Mouse (Mus musculus): Measurements from ENCODE around the gene Pdzph1. TPM values are rescaled to one million over a fixed set of nuclear protein-coding genes. Genes with fewer than 3 reads are reported as not detected.

Pdzph1 gene
- polyA plus RNA-seq, 1 experiment from 2014 or later: not detected

DNA sequence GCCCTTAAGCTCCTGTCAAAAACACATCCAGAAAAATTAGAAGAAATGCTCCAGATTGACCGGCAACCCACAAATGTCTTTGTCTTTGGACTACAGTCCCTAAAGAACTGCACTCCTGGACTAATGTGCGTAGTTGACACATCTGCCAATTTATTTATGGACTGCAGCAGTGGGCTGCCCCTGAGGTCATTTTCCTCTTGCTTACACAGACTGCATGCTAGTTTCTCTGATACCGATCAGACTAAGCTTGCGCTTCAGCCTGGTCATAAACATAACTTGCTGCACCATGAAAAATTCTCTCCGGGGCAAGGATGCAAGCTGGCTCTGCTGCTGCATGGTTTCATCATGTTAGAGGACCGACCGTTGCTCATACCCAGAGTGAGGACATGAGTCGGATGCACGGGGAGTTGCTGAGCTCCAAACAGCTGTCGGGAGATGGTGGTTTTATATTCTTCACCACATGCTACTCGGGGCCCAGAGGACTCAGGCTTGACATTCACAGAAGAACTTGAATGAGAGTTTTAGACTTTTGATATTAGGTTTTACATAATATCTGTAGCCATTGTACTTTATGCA is 67.2 kb downstream of the Pdzph1 start:
- H3K36me3 ChIP-seq (ENCODE audit: insufficient read depth, low read length): no peaks in the 10 kb centered on the region

DNA sequence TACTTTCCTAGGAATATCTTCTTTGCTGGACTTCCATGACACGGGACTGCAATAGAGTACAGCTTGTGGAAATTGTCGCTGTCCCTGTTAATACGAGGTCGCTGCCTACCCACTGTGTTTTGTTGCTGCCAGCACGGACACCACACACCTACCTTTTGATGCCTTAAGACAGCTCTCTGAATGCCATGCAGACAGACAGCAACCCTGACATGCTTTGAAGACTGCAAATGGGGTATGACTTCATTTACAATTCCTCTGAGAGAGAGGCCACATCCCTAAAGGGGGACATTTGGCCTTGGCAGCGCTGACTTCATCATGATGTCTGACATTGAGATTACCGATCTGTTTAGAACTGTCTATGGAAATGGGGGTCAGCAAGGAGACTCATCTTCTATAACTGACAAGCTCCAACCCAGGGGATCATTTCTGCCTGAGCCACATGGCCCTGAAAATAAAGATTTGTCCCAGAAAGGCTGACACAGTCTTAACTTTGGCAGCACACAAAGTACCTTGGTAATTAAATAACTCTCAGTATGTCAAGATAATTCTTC is 67.8 kb downstream of the Pdzph1 start:
- Histone ChIP-seq H3K27ac (no peak overlapping the region), H3K9ac (ENCODE audit: low read depth, low read length) (no peak overlapping the region), H3K4me3 (replicated peaks; ENCODE audit: low read depth, low read length) (no peak overlapping the region), H3K36me3 (ENCODE audit: insufficient read depth, low read length) (no peaks in the 10 kb centered on the region), H3K4me1 (replicated peaks; ENCODE audit: insufficient read depth, low read length) (0 out of 2 replicates have a peak, but pooled peaks cover 6% of the 10 kb centered on the region), H3K9me3 (replicated peaks; ENCODE audit: low read length) (no peaks in the 10 kb centered on the region), H3K4me2 (ENCODE audit: low read length) (no peak overlapping the region), H3K27me3 (ENCODE audit: insufficient read depth, low read length) (no peaks in the 10 kb centered on the region)
- WGBS: 70% methylated on average over 7 of the region's 7 CpGs
- DNase-seq (ENCODE audit: low spot score) (no peak), ATAC-seq (replicated peaks; ENCODE audit: low FRiP score, low read depth) (no peak)
- no peak for TF ChIP-seq CTCF (IDR thresholded peaks at IDR 0.05; ENCODE audit: low read depth)

More for the DNA sequence above, 67.2 kb downstream of the Pdzph1 start:
- Histone ChIP-seq H3K27ac (no peak overlapping the region), H3K4me2 (ENCODE audit: low read length) (no peak overlapping the region), H3K4me1 (replicated peaks; ENCODE audit: insufficient read depth, low read length) (0 out of 2 replicates have a peak, but pooled peaks cover 6% of the 10 kb centered on the region), H3K9ac (ENCODE audit: low read depth, low read length) (no peak overlapping the region), H3K4me3 (replicated peaks; ENCODE audit: low read depth, low read length) (no peak overlapping the region), H3K9me3 (replicated peaks; ENCODE audit: low read length) (no peaks in the 10 kb centered on the region), H3K27me3 (ENCODE audit: insufficient read depth, low read length) (no peaks in the 10 kb centered on the region)
- peak; percentile 49 for DNase-seq (ENCODE audit: low spot score)
- ATAC-seq (replicated peaks; ENCODE audit: low FRiP score, low read depth): no peak
- no peak for TF ChIP-seq CTCF (IDR thresholded peaks at IDR 0.05; ENCODE audit: low read depth)
- 18% methylated on average over 11 of the region's 11 CpGs for WGBS

GRCm38 (mm10) chr17:58922821-58923220 is 68.4 kb downstream of the Pdzph1 start:
- no peaks in the 10 kb centered on the region for H3K27me3 ChIP-seq (ENCODE audit: insufficient read depth, low read length)
- H3K9me3 ChIP-seq (replicated peaks; ENCODE audit: low read length): no peaks in the 10 kb centered on the region
- DNase-seq (ENCODE audit: low spot score): no peak
- H3K36me3 ChIP-seq (ENCODE audit: insufficient read depth, low read length): no peaks in the 10 kb centered on the region
- no peak overlapping the region for H3K27ac ChIP-seq
- no peak overlapping the region for H3K4me3 ChIP-seq (replicated peaks; ENCODE audit: low read depth, low read length)
- no peak overlapping the region for H3K9ac ChIP-seq (ENCODE audit: low read depth, low read length)
- no peak overlapping the region for H3K4me2 ChIP-seq (ENCODE audit: low read length)
- 0 out of 2 replicates have a peak, but pooled peaks cover 6% of the 10 kb centered on the region for H3K4me1 ChIP-seq (replicated peaks; ENCODE audit: insufficient read depth, low read length)
- no peak for ATAC-seq (replicated peaks; ENCODE audit: low FRiP score, low read depth)
- WGBS: 74% methylated on average over 2 of the region's 2 CpGs
- TF ChIP-seq CTCF (IDR thresholded peaks at IDR 0.05; ENCODE audit: low read depth): no peak

DNA sequence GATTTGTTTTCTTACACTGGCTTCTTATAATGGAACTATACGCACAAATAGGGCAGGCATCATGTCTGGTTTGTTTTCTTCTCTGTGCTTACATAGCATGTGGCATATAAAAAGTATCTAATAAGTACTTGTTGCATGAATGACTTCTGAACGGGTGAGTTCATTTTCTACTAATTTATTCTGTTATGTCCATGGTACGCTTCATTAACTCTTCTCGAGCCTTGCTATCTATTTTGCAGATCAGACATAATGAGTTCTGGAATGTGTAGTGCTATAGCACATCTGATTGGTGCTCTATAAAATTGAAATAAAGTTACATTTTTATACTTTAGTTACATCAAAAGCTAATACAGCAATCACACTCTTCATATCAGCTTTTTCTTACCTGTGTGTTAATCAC is 71.2 kb downstream of the Pdzph1 start:
- no peak overlapping the region for H3K27ac ChIP-seq
- no peak for DNase-seq (ENCODE audit: low spot score)
- H3K4me2 ChIP-seq (ENCODE audit: low read length): no peak overlapping the region
- no peak overlapping the region for H3K9ac ChIP-seq (ENCODE audit: low read depth, low read length)
- no peaks in the 10 kb centered on the region for H3K27me3 ChIP-seq (ENCODE audit: insufficient read depth, low read length)
- no peak for ATAC-seq (replicated peaks; ENCODE audit: low FRiP score, low read depth)
- no peaks in the 10 kb centered on the region for H3K36me3 ChIP-seq (ENCODE audit: insufficient read depth, low read length)
- 0 out of 2 replicates have a peak, but pooled peaks cover 6% of the 10 kb centered on the region for H3K4me1 ChIP-seq (replicated peaks; ENCODE audit: insufficient read depth, low read length)
- TF ChIP-seq CTCF (IDR thresholded peaks at IDR 0.05; ENCODE audit: low read depth): no peak
- WGBS: 54% methylated on average over 4 of the region's 4 CpGs
- H3K9me3 ChIP-seq (replicated peaks; ENCODE audit: low read length): no peaks in the 10 kb centered on the region
- H3K4me3 ChIP-seq (replicated peaks; ENCODE audit: low read depth, low read length): no peak overlapping the region

- Histone ChIP-seq H3K27ac (no peak overlapping the region), H3K4me3 (replicated peaks; ENCODE audit: low read depth, low read length) (no peak overlapping the region), H3K9me3 (replicated peaks; ENCODE audit: low read length) (no peaks in the 10 kb centered on the region), H3K27me3 (ENCODE audit: insufficient read depth, low read length) (no peaks in the 10 kb centered on the region), H3K4me1 (replicated peaks; ENCODE audit: insufficient read depth, low read length) (0 out of 2 replicates have a peak, but pooled peaks cover 6% of the 10 kb centered on the region), H3K4me2 (ENCODE audit: low read length) (peak overlapping the region; percentile 27; the same call in 1 of the 2 replicates), H3K36me3 (ENCODE audit: insufficient read depth, low read length) (no peaks in the 10 kb centered on the region), H3K9ac (ENCODE audit: low read depth, low read length) (no peak overlapping the region)
- ATAC-seq (replicated peaks; ENCODE audit: low FRiP score, low read depth): no peak; the same call in 1 of the 2 replicates
- 11% methylated on average over 8 of the region's 8 CpGs for WGBS
- DNase-seq (ENCODE audit: low spot score): peak; percentile 70
- peak; percentile 71 for TF ChIP-seq CTCF (IDR thresholded peaks at IDR 0.05; ENCODE audit: low read depth)
Measured at GRCm38 (mm10) chr17:58919061-58919460, 72.1 kb downstream of the Pdzph1 start.

- Histone ChIP-seq H3K4me1 (replicated peaks; ENCODE audit: insufficient read depth, low read length) (0 out of 2 replicates have a peak, but pooled peaks cover 1% of the 10 kb centered on the region), H3K9ac (ENCODE audit: low read depth, low read length) (no peak overlapping the region), H3K4me3 (replicated peaks; ENCODE audit: low read depth, low read length) (no peak overlapping the region), H3K27ac (no peak overlapping the region), H3K4me2 (ENCODE audit: low read length) (no peak overlapping the region), H3K9me3 (replicated peaks; ENCODE audit: low read length) (no peaks in the 10 kb centered on the region), H3K27me3 (ENCODE audit: insufficient read depth, low read length) (no peaks in the 10 kb centered on the region), H3K36me3 (ENCODE audit: insufficient read depth, low read length) (no peaks in the 10 kb centered on the region)
- 85% methylated on average over 3 of the region's 3 CpGs for WGBS
- no peak for TF ChIP-seq CTCF (IDR thresholded peaks at IDR 0.05; ENCODE audit: low read depth)
- no peak for DNase-seq (ENCODE audit: low spot score)
- ATAC-seq (replicated peaks; ENCODE audit: low FRiP score, low read depth): peak; percentile 29
Measured at GRCm38 (mm10) chr17:58918539-58918938, 72.6 kb downstream of the Pdzph1 start.

Measured in kidney, postnatal 0 days (tissue).